Mouse (Mus musculus): ENCODE data around the gene Rpusd2. TPM values are rescaled to one million over a fixed set of nuclear protein-coding genes. Genes with fewer than 3 reads are reported as not detected.

Rpusd2 gene
- polyA plus RNA-seq, 1 experiment, result 3.2 TPM

DNA sequence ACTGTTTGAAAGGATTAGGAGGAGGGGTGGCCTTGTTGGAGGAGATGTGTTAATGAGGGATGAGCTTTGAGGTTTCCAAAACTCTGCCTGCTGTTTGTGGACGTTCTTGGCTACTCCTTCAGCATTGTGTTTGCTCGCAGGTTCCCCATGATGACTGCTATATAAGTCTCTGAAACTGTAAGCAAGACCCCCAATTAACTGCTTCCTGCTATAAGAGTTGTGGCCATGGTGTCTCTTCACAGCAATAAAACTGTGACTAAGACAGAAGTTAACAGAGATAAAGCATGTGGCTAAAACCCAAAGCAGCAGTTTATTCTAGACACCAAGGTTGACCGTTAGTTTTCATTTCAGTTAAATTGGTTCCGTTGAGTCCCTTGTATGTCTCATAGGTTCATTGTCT lies 13.3 kb downstream of the Rpusd2 start:
- WGBS, result 20% methylated on average over 4 of the region's 4 CpGs
- Histone ChIP-seq H3K27me3 (ENCODE audit: control insufficient read depth, insufficient read depth, low read length) (no peaks in the 10 kb centered on the region), H3K4me1 (ENCODE audit: control insufficient read depth, insufficient read depth, insufficient read length) (peaks cover 2% of the 10 kb centered on the region; the same call in 1 of the 2 replicates), H3K27ac (ENCODE audit: insufficient read depth, low read length) (no peak overlapping the region), H3K4me3 (ENCODE audit: extremely low read depth, insufficient read depth, insufficient read length) (peak overlapping the region; percentile 23; the same call in 1 of the 2 replicates), H3K36me3 (ENCODE audit: control insufficient read depth, insufficient read depth, low read length) (no peaks in the 10 kb centered on the region)
- TF ChIP-seq CTCF (IDR thresholded peaks at IDR 0.05; ENCODE audit: extremely low read depth, insufficient read depth, insufficient read length, insufficient replicate concordance), result no peak
- no peak for TF ChIP-seq POLR2A (IDR thresholded peaks at IDR 0.05; ENCODE audit: low read depth, low read length)
- no peak for DNase-seq (ENCODE audit: low read depth in 1 of 2, low spot score in 2 of 2)

DNA sequence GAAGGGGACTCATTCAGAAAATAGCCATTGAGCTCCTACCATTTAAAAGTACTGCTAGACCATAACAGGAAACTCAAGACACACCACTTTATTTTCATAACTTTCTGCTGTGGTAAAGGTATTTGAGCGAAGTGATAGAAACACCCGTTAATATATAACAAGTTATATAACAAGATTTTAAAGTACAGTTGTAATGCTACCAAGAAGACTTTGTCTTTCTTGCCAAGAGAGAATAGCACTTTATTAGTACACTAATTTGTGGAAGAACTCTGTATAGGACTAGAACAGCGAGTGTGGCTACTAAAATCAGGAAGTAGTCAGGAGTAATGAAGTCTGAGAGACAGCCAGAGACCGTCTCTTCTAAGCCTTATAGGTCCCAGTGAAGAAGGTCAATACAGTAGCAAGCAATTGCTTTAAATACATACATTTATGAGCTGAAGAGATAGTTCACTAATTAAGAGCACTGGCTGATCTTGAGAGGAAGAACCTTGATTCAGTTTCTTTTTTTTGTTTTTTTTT lies 15.6 kb downstream of the Rpusd2 start:
- no peak for DNase-seq (ENCODE audit: low read depth in 1 of 2, low spot score in 2 of 2)
- Histone ChIP-seq H3K36me3 (ENCODE audit: control insufficient read depth, insufficient read depth, low read length) (no peaks in the 10 kb centered on the region), H3K27me3 (ENCODE audit: control insufficient read depth, insufficient read depth, low read length) (no peaks in the 10 kb centered on the region), H3K27ac (ENCODE audit: insufficient read depth, low read length) (no peak overlapping the region), H3K4me1 (ENCODE audit: control insufficient read depth, insufficient read depth, insufficient read length) (peaks cover 2% of the 10 kb centered on the region; the same call in 1 of the 2 replicates), H3K4me3 (ENCODE audit: extremely low read depth, insufficient read depth, insufficient read length) (no peak overlapping the region)
- TF ChIP-seq POLR2A (IDR thresholded peaks at IDR 0.05; ENCODE audit: low read depth, low read length) (no peak), CTCF (IDR thresholded peaks at IDR 0.05; ENCODE audit: extremely low read depth, insufficient read depth, insufficient read length, insufficient replicate concordance) (no peak)
- 22% methylated on average over 4 of the region's 4 CpGs for WGBS

DNA sequence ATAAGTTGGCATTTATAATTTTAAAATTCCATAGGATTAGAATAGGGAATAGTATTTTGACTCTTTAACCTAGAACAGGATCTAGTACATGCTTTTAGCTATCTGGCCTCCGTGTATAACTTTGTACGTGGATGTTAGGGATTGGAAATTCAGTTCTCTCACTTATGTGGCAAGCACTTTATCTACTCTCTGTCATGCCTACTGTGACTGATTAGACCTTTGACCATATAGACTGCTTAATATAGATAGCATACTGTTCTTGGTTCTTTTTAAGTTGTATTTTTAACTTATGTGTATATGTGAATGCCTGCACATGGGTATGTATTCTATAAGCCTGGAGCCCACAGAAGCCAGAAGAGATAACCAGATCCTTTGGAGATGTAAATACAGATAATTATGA lies 25.5 kb downstream of the Rpusd2 start:
- H3K27me3 ChIP-seq (ENCODE audit: control insufficient read depth, insufficient read depth, low read length), result no peaks in the 10 kb centered on the region
- no peak for TF ChIP-seq CTCF (IDR thresholded peaks at IDR 0.05; ENCODE audit: extremely low read depth, insufficient read depth, insufficient read length, insufficient replicate concordance)
- H3K27ac ChIP-seq (ENCODE audit: insufficient read depth, low read length), result no peak overlapping the region
- no peaks in the 10 kb centered on the region; the same call in 1 of the 2 replicates for H3K36me3 ChIP-seq (ENCODE audit: control insufficient read depth, insufficient read depth, low read length)
- no peak for DNase-seq (ENCODE audit: low read depth in 1 of 2, low spot score in 2 of 2)
- H3K4me3 ChIP-seq (ENCODE audit: extremely low read depth, insufficient read depth, insufficient read length), result no peak overlapping the region
- H3K4me1 ChIP-seq (ENCODE audit: control insufficient read depth, insufficient read depth, insufficient read length), result no peaks in the 10 kb centered on the region
- WGBS, result 77% methylated on average over 2 of the region's 2 CpGs

DNA sequence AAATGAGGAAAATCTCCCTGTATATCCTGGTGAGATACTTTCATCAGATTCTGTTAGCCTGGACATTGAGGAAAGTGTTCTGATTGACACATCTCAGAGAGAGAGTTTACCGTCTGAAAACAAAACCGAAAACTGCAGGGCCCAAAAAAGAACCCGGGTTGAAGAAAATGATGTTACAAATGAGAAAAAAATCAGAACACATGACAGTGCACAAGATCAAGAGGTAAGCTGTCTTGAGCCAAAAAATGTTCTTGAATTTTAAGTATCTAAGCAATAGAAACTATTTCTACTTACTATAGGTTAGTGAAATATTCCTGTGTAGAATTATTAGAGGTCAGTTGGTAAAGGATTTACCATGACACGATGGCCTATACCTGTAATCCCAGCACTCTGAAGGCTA lies 37.8 kb downstream of the Rpusd2 start:
- H3K36me3 ChIP-seq (ENCODE audit: control insufficient read depth, insufficient read depth, low read length), result no peaks in the 10 kb centered on the region
- no peaks in the 10 kb centered on the region for H3K27me3 ChIP-seq (ENCODE audit: control insufficient read depth, insufficient read depth, low read length)
- no peak overlapping the region for H3K4me3 ChIP-seq (ENCODE audit: extremely low read depth, insufficient read depth, insufficient read length)
- H3K27ac ChIP-seq (ENCODE audit: insufficient read depth, low read length), result no peak overlapping the region
- WGBS, result 94% methylated on average over 4 of the region's 4 CpGs
- H3K4me1 ChIP-seq (ENCODE audit: control insufficient read depth, insufficient read depth, insufficient read length), result no peaks in the 10 kb centered on the region
- DNase-seq (ENCODE audit: low read depth in 1 of 2, low spot score in 2 of 2), result no peak
- TF ChIP-seq CTCF (IDR thresholded peaks at IDR 0.05; ENCODE audit: extremely low read depth, insufficient read depth, insufficient read length, insufficient replicate concordance) (no peak), POLR2A (IDR thresholded peaks at IDR 0.05; ENCODE audit: low read depth, low read length) (no peak)

DNA sequence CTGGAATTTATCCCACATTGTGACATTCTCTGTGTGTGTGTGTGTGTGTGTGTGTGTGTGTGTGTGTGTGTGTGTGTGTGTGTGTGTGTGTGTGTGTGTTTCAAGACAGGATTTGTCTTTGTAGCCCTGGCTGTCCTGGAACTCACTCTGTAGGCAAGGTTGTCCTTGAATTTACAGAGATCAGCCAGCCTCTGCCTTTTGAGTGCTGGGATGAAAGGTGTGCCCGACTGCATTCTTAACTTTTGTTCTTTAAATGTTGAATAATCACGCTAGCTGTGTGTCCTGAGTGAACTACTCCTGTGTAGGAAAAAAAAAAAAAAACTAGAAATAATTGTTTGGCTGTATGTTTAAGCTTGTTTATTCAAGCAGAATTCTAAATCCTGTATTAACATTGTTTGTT lies 51.6 kb downstream of the Rpusd2 start:
- 99% methylated on average over 2 of the region's 2 CpGs for WGBS
- TF ChIP-seq POLR2A (IDR thresholded peaks at IDR 0.05; ENCODE audit: low read depth, low read length), result no peak
- TF ChIP-seq CTCF (IDR thresholded peaks at IDR 0.05; ENCODE audit: extremely low read depth, insufficient read depth, insufficient read length, insufficient replicate concordance), result no peak
- DNase-seq (ENCODE audit: low read depth in 1 of 2, low spot score in 2 of 2), result no peak
- Histone ChIP-seq H3K27ac (ENCODE audit: insufficient read depth, low read length) (no peak overlapping the region), H3K27me3 (ENCODE audit: control insufficient read depth, insufficient read depth, low read length) (no peaks in the 10 kb centered on the region), H3K4me3 (ENCODE audit: extremely low read depth, insufficient read depth, insufficient read length) (no peak overlapping the region), H3K36me3 (ENCODE audit: control insufficient read depth, insufficient read depth, low read length) (0 out of 2 replicates have a peak, but pooled peaks cover 1% of the 10 kb centered on the region), H3K4me1 (ENCODE audit: control insufficient read depth, insufficient read depth, insufficient read length) (no peaks in the 10 kb centered on the region)

Other genes with a start within 250 kb of the Rpusd2 start
- 3.7 and 4.2 TPM in 2 replicates for gene Knstrn, start 220.8 kb upstream of the Rpusd2 start, polyA plus RNA-seq (2012; rRNA removed)
- gene Ivd, start 172.8 kb upstream of the Rpusd2 start, polyA plus RNA-seq (2012; rRNA removed), result 31.1 and 36.7 TPM in 2 replicates
- 22.2 and 26.0 TPM in 2 replicates for gene Bahd1, start 134.4 kb upstream of the Rpusd2 start, polyA plus RNA-seq (2012; rRNA removed)
- gene Chst14, start 108.3 kb upstream of the Rpusd2 start, polyA plus RNA-seq (2012; rRNA removed), result 7.0 and 8.2 TPM in 2 replicates
- gene Ccdc32, start 5.4 kb upstream of the Rpusd2 start, polyA plus RNA-seq (2012; rRNA removed), result 3.9 and 4.0 TPM in 2 replicates
- 0.35 and 0.42 TPM in 2 replicates for gene Knl1, start 12.3 kb downstream of the Rpusd2 start, polyA plus RNA-seq (2012; rRNA removed)
- 5.0 and 6.4 TPM in 2 replicates for gene Rad51, start 78.0 kb downstream of the Rpusd2 start, polyA plus RNA-seq (2012; rRNA removed)
- 10.1 and 12.7 TPM in 2 replicates for gene Rmdn3, start 122.2 kb downstream of the Rpusd2 start, polyA plus RNA-seq (2012; rRNA removed)
- gene Gchfr, start 133.0 kb downstream of the Rpusd2 start, polyA plus RNA-seq (2012; rRNA removed), result 3.2 and 4.2 TPM in 2 replicates
- 0.09 and 0.26 TPM in 2 replicates for gene Gm14137, start 139.7 kb downstream of the Rpusd2 start, polyA plus RNA-seq (2012; rRNA removed)
- gene Zfyve19, start 173.8 kb downstream of the Rpusd2 start, polyA plus RNA-seq (2012; rRNA removed), result 23.7 and 42.8 TPM in 2 replicates
- gene Dnajc17, start 174.0 kb downstream of the Rpusd2 start, polyA plus RNA-seq (2012; rRNA removed), result 2.9 and 3.5 TPM in 2 replicates
- not detected in 2 replicates for gene Ppp1r14d, start 195.1 kb downstream of the Rpusd2 start, polyA plus RNA-seq (2012; rRNA removed)
- gene Spint1, start 202.6 kb downstream of the Rpusd2 start, polyA plus RNA-seq (2012; rRNA removed), result 2.9 and 7.2 TPM in 2 replicates
- gene Rhov, start 236.5 kb downstream of the Rpusd2 start, polyA plus RNA-seq (2012; rRNA removed), result 0.15 and 0.38 TPM in 2 replicates